Mouse (Mus musculus) small intestine, adult 2 months (tissue): Measurements from ENCODE around the gene Jag2. TPM values are rescaled to one million over a fixed set of nuclear protein-coding genes. Genes with fewer than 3 reads are reported as not detected.

Experiments used
- H3K27ac ChIP-seq: fragments of 200-500 bp; 2 replicates; pipeline ENCODE4 v1.5.1; 2012; ENCODE audit warnings: low read depth, low read length, control low read depth, inconsistent platforms; ENCODE audit not compliant: insufficient read depth
- H3K27me3 ChIP-seq: fragments of 200-500 bp; 2 replicates; pipeline ENCODE4 v1.6.1; 2012; ENCODE audit warnings: mild to moderate bottlenecking, moderate library complexity, low read length, inconsistent platforms; ENCODE audit not compliant: control insufficient read depth, insufficient read depth
- H3K36me3 ChIP-seq: fragments of 200-500 bp; 2 replicates; pipeline ENCODE4 v1.6.1; 2012; ENCODE audit warnings: mild to moderate bottlenecking, low read length, control low read depth, inconsistent platforms; ENCODE audit not compliant: control insufficient read depth, insufficient read depth
- H3K4me1 ChIP-seq: fragments of 200-500 bp; 2 replicates; pipeline ENCODE4 v1.6.1; 2012; ENCODE audit warnings: low read length, inconsistent platforms, mixed read lengths; ENCODE audit not compliant: control insufficient read depth, insufficient read depth, insufficient read length
- H3K4me3 ChIP-seq: fragments of 200-500 bp; 2 replicates; pipeline ENCODE4 v1.5.1; 2012; ENCODE audit warnings: low read depth, mild to moderate bottlenecking, control low read depth, inconsistent platforms, low read length, moderate library complexity
- CTCF ChIP-seq: fragments of 200-500 bp; IDR thresholded peaks from 2 replicates; pipeline ENCODE4 v1.5.1; 2012; ENCODE audit warnings: low read depth, mild to moderate bottlenecking, control low read depth, inconsistent platforms, low read length, moderate library complexity, mixed read lengths; ENCODE audit not compliant: insufficient replicate concordance, insufficient read length; ENCODE audit errors: extremely low read depth
- POLR2A ChIP-seq: fragments of 200-500 bp; IDR thresholded peaks from 2 replicates; pipeline ENCODE4 v1.6.1; 2012; ENCODE audit warnings: low read depth, mild to moderate bottlenecking, control low read depth, inconsistent platforms, low read length, moderate library complexity
- WGBS: fragments of 180-500 bp; shearing (Covaris S2); methylation state at CpG from one replicate; pipeline ENCODE4 v1.1.7; 2018; 5-methylcytosine and 5-hydroxymethylcytosine counted together
- polyA plus RNA-seq: library from polyadenylated mRNA; depleted of rRNA; stranded (reverse); fragments of >200 nt; gene quantifications from 2 replicates; pipeline ENCODE4 v1.2.3, GENCODE M21; 2012; rRNA removed

Gene Jag2
- polyA plus RNA-seq, 1 experiment, result 9.1 TPM

DNA sequence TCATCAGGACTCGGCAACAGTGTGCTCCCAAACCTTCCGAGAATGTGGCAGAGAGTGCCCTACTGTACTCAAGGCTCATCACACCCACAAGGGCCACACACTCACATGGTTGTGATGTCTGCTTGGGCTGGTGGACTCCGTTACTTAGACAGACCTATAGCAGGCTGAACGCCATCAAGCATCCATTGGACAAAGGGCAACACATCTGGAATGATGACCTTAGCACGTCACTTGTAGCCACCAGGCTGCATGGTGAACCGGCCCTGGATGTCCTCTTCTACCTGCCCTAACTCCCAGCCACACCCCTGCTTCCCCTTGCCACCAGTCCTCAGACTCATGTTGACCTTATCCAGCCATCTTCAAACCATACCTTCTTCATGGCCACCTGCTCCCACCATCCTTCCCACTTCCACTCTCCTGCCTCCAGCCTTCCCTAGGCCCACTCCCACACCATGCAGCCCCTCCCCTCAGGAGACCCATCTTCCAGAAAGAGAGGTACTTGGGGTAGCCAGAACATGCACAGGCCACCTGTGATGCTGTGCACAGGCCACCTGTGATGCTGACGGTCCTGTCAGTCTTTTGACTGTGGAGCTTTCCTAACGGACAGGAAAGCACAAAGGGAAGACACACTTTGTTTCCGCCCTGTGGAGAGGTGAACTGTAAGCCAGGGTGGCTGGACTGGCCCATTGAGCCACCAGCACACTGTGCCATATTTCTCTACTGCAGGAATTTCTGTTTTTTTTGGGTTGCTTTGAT, 70.8 kb downstream of the Jag2 start:
- H3K4me3 ChIP-seq, result peak overlapping the region; percentile 18
- H3K27me3 ChIP-seq, result no peaks in the 10 kb centered on the region
- no peaks in the 10 kb centered on the region for H3K36me3 ChIP-seq
- 0 out of 2 replicates have a peak, but pooled peaks cover 2% of the 10 kb centered on the region for H3K4me1 ChIP-seq
- no peak for TF ChIP-seq CTCF
- no peak for TF ChIP-seq POLR2A
- no peak overlapping the region; the same call in 1 of the 2 replicates for H3K27ac ChIP-seq
- WGBS, result 84% methylated on average over 9 of the region's 9 CpGs

Other genes with a start within 250 kb of the Jag2 start
- 59.3 and 99.3 TPM in 2 replicates for gene Cep170b, start 209.3 kb downstream of the Jag2 start, polyA plus RNA-seq
- gene Pld4, start 169.1 kb downstream of the Jag2 start, polyA plus RNA-seq, result 21.8 and 28.2 TPM in 2 replicates
- gene Ahnak2, start 127.1 kb downstream of the Jag2 start, polyA plus RNA-seq, result 1.4 and 2.1 TPM in 2 replicates
- 1.2 and 1.6 TPM in 2 replicates for gene Clba1, start 120.8 kb downstream of the Jag2 start, polyA plus RNA-seq
- 8.0 and 15.8 TPM in 2 replicates for gene Cdca4, start 100.4 kb downstream of the Jag2 start, polyA plus RNA-seq
- gene Gpr132, start 61.5 kb downstream of the Jag2 start, polyA plus RNA-seq, result 5.4 and 8.2 TPM in 2 replicates
- 40.8 and 42.4 TPM in 2 replicates for gene Nudt14, start 12.3 kb upstream of the Jag2 start, polyA plus RNA-seq
- gene Btbd6, start 46.7 kb upstream of the Jag2 start, polyA plus RNA-seq, result 116 and 206 TPM in 2 replicates
- 43.7 and 95.6 TPM in 2 replicates for gene Brf1, start 70.9 kb upstream of the Jag2 start, polyA plus RNA-seq
- gene Pacs2, start 84.7 kb upstream of the Jag2 start, polyA plus RNA-seq, result 16.0 and 27.0 TPM in 2 replicates
- not detected in 2 replicates for gene Tex22, start 144.7 kb upstream of the Jag2 start, polyA plus RNA-seq
- 23.9 and 47.6 TPM in 2 replicates for gene Mta1, start 168.5 kb upstream of the Jag2 start, polyA plus RNA-seq
- gene Crip2, start 210.5 kb upstream of the Jag2 start, polyA plus RNA-seq, result 73.8 and 86.3 TPM in 2 replicates
- 4,805 and 16,576 TPM in 2 replicates for gene Crip1, start 216.5 kb upstream of the Jag2 start, polyA plus RNA-seq
- gene Tedc1, start 226.6 kb upstream of the Jag2 start, polyA plus RNA-seq, result 9.2 and 18.3 TPM in 2 replicates